Mouse (Mus musculus): ENCODE results near the gene Atp6v0a1.

The Atp6v0a1 gene

GRCm38 (mm10) chr11:101009046-101009887 is at the start of gene Atp6v0a1:
TSS of gene Atp6v0a1 (plus strand) at chr11:101009452.
- DNase-seq (ENCODE audit: low read depth), result peak; percentile 97

- DNase-seq (ENCODE audit: low read depth), result peak; percentile 83
Observed at GRCm38 (mm10) chr11:100959464-100959810, 49.8 kb upstream of the Atp6v0a1 start.

- no peak for DNase-seq (ENCODE audit: low read depth)
Observed at GRCm38 (mm10) chr11:100959826-100960225, 49.4 kb upstream of the Atp6v0a1 start.

GRCm38 (mm10) chr11:100960540-100960939 is 48.7 kb upstream of the Atp6v0a1 start:
- DNase-seq (ENCODE audit: low read depth), result peak; percentile 62

- peak; percentile 94 for DNase-seq (ENCODE audit: low read depth)
Observed at GRCm38 (mm10) chr11:100962371-100962911, 46.8 kb upstream of the Atp6v0a1 start.

GRCm38 (mm10) chr11:100963647-100964046 is 45.6 kb upstream of the Atp6v0a1 start:
- peak; percentile 84 for DNase-seq (ENCODE audit: low read depth)

GRCm38 (mm10) chr11:100964180-100964579 is 45.1 kb upstream of the Atp6v0a1 start:
- DNase-seq (ENCODE audit: low read depth), result no peak

GRCm38 (mm10) chr11:100964901-100965542 is 44.2 kb upstream of the Atp6v0a1 start:
- no peak for DNase-seq (ENCODE audit: low read depth)

- DNase-seq (ENCODE audit: low read depth), result no peak
Observed at GRCm38 (mm10) chr11:100965760-100966159, 43.5 kb upstream of the Atp6v0a1 start.

GRCm38 (mm10) chr11:100967376-100967775 is 41.9 kb upstream of the Atp6v0a1 start:
- DNase-seq (ENCODE audit: low read depth), result peak; percentile 35

GRCm38 (mm10) chr11:100967881-100968420 is 41.3 kb upstream of the Atp6v0a1 start:
- DNase-seq (ENCODE audit: low read depth), result no peak

- no peak for DNase-seq (ENCODE audit: low read depth)
Observed at GRCm38 (mm10) chr11:100968501-100968900, 40.8 kb upstream of the Atp6v0a1 start.

GRCm38 (mm10) chr11:100969189-100969743 is 40.0 kb upstream of the Atp6v0a1 start:
- peak; percentile 61 for DNase-seq (ENCODE audit: low read depth)

GRCm38 (mm10) chr11:100969744-100970556 is 39.3 kb upstream of the Atp6v0a1 start:
- peak; percentile 92 for DNase-seq (ENCODE audit: low read depth)

GRCm38 (mm10) chr11:100970557-100970937 is 38.7 kb upstream of the Atp6v0a1 start, which contains the start of gene Cavin1:
TSS of gene Cavin1 (minus strand) at chr11:100970887.
- DNase-seq (ENCODE audit: low read depth), result peak; percentile 100

- DNase-seq (ENCODE audit: low read depth), result no peak
Observed at GRCm38 (mm10) chr11:100971455-100971854, 37.8 kb upstream of the Atp6v0a1 start.

GRCm38 (mm10) chr11:100973245-100973644 is 36.0 kb upstream of the Atp6v0a1 start:
- DNase-seq (ENCODE audit: low read depth), result no peak

- DNase-seq (ENCODE audit: low read depth), result peak; percentile 94
Observed at GRCm38 (mm10) chr11:100974381-100974970, 34.8 kb upstream of the Atp6v0a1 start.

GRCm38 (mm10) chr11:100975241-100975640 is 34.0 kb upstream of the Atp6v0a1 start:
- peak; percentile 37 for DNase-seq (ENCODE audit: low read depth)

- DNase-seq (ENCODE audit: low read depth), result peak; percentile 96
Observed at GRCm38 (mm10) chr11:100979887-100980286, 29.4 kb upstream of the Atp6v0a1 start.

GRCm38 (mm10) chr11:100980438-100980837 is 28.8 kb upstream of the Atp6v0a1 start:
- peak; percentile 52 for DNase-seq (ENCODE audit: low read depth)
